Mouse (Mus musculus): Measurements from ENCODE around the gene Ccnj. TPM values are rescaled to one million over a fixed set of nuclear protein-coding genes. Genes with fewer than 3 reads are reported as not detected.

Gene Ccnj
- polyA plus RNA-seq (2012; ENCODE audit: low replicate concordance) = 3.3 and 3.6 TPM in 2 replicates

DNA sequence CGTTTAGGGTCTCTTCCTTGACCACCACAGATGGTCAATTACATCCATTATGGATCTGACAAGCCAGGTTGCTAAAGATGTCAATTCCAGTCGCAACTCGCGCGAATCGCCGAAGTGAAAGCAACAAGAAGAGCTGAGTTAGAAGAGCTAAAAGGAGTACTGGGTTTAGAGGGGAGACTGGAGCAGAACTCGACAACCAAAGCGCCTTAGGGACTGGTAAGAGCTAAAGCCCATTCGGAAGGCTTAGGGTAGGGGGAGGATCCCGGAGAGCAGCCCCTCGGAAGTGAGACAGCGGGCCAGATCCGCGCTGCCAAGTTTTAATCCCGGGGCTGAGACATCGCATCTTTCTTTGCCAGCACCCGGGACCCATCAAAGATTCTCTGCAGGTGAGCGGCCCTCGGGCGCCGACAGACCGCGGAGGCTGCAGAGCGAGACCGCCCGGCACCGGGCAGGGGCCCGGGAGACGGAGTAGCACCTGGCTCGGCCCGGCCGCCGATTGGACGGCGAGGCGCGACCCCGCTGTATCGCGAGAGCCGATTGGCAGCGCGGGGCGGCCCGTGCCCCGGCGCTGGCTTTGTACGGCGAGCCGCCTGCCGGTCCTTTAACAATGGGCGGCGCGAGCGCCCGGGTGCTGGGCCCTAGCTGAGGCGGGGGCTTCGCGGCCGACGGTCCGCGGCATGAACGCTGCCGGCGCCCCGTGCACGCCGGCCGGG lies at the start of gene Ccnj:
Gene Ccnj, plus strand, starts transcription at position 577 of the 713 bp plus-strand sequence.

DNA sequence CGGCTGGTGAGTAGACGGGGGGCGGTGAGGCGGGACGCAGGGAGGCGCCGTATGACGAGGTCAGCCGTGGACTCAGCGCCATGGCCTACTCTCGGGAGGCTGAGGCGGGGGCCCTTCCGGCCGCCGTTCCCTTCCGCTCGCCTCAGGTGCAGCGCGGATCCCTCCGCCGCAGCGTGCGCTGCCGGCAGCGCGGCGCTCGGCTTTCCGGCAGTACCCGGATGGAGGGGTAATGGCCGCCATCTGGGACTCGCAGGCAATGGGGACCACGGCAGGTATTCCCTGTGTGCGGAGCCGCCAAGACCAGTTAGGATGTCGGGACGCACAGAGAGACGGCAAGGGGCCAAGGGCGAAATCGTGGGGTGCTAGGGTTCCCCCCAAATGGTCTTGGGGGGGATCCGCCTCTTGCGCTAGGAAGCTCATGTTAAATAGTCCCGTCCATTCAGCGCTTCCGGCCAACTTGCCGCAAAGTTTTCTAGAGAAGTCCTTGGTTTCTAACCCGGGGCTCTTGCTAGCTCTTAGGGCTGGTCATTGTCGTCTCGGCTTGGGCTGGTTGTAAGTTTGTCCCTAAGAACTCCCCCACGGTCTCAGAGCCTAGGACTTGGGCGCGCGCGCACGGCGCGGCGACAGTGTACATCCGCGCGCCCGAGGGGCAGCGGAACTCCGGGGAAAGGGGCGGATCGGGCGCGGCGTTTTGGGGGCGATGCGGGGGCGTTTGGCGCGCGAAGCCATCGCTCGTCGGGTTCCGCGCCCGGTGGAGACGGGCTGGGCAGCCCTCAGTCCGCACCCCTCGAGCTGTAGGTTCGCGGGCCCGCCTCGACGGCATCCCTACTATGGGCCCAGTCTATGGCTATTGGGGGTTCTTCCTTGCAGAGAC lies 63.7 kb downstream of the Ccnj start, which contains the start of gene Zfp518a:
Gene Zfp518a, plus strand, starts transcription at position 187 of the 874 bp plus-strand sequence.

Other genes with a start within 250 kb of the Ccnj start
- gene Aldh18a1, start 242.8 kb upstream of the Ccnj start, polyA plus RNA-seq (2012; ENCODE audit: low replicate concordance) = 3.8 and 8.9 TPM in 2 replicates
- gene Tctn3, start 219.0 kb upstream of the Ccnj start, polyA plus RNA-seq (2012; ENCODE audit: low replicate concordance) = 14.6 and 16.7 TPM in 2 replicates
- gene Entpd1, start 218.9 kb upstream of the Ccnj start, polyA plus RNA-seq (2012; ENCODE audit: low replicate concordance) = 17.2 and 56.2 TPM in 2 replicates
- not detected in 2 replicates for gene Cc2d2b, start 82.5 kb upstream of the Ccnj start, polyA plus RNA-seq (2012; ENCODE audit: low replicate concordance)
- 0.43 and 2.0 TPM in 2 replicates for gene Zfp518a, start 63.4 kb downstream of the Ccnj start, polyA plus RNA-seq (2012; ENCODE audit: low replicate concordance)
- gene Blnk, start 163.3 kb downstream of the Ccnj start, polyA plus RNA-seq (2012; ENCODE audit: low replicate concordance) = 24.0 and 126 TPM in 2 replicates
- gene Dntt, start 198.0 kb downstream of the Ccnj start, polyA plus RNA-seq (2012; ENCODE audit: low replicate concordance) = 0.49 and 0.55 TPM in 2 replicates
- gene Opalin, start 245.8 kb downstream of the Ccnj start, polyA plus RNA-seq (2012; ENCODE audit: low replicate concordance) = not detected in 2 replicates

Measured in hematopoietic multipotent progenitor cell, adult 10-12 weeks (in vitro differentiated cells).